Mouse (Mus musculus) CD4-positive, CD25-positive, alpha-beta regulatory T cell, adult 9 weeks (primary cell): ENCODE results near the gene Galnt14. TPM values are rescaled to one million over a fixed set of nuclear protein-coding genes. Genes with fewer than 3 reads are reported as not detected.

Source experiments
- polyA plus RNA-seq: library from polyadenylated mRNA; unstranded; fragments of 100-300 nt; shearing (Covaris generic); gene quantifications from one replicate; pipeline ENCODE4 v1.2.1, GENCODE M21; 2017

Galnt14 gene
- 0.94 TPM for polyA plus RNA-seq

GRCm38 (mm10) chr17:73710042-73710911 is at the start of gene Galnt14:
Galnt14 (minus strand) TSS chr17:73710453.

Other genes with a start within 250 kb of the Galnt14 start
- gene Ehd3, start 93.7 kb upstream of the Galnt14 start, polyA plus RNA-seq, result 100 TPM
- 53.2 TPM for gene Xdh, start 239.7 kb upstream of the Galnt14 start, polyA plus RNA-seq